Mouse (Mus musculus) ZHBTc4 (cell line): ENCODE measurements around the gene Sox5.
A peak's percentile ranks its signal among the peaks of the same experiment; 100 is the strongest.
"Not testable (repeated sequence)": the region's sequence is repeated elsewhere in the genome, so short reads cannot be mapped to it uniquely, and the experiment has no call there.

Experiments
- DNase-seq: peaks from one replicate; pipeline ENCODE4 v3.0.0-alpha.2; 2011; ENCODE audit warnings: low read depth, low spot score

The Sox5 gene

DNA sequence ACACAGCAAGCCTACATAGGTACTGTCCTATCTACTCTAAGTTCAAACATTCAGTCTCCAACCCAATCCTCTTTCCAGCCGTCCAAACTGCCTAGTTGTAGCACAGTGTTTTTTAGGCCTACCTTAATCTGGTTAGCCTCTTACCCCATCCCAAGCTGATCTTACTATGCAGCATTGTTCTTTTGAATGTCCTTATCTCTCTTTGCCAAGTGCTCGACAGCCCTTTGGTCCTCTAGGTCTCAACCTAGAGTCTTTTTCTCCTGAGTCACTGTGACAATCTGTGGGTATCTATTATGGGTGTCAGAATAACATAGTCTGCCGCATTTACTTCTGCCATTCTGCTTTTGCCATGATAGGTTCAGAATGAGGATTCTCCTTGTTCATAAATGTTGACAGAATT lies 598.7 kb downstream of the Sox5 start:
- DNase-seq = no peak

DNA sequence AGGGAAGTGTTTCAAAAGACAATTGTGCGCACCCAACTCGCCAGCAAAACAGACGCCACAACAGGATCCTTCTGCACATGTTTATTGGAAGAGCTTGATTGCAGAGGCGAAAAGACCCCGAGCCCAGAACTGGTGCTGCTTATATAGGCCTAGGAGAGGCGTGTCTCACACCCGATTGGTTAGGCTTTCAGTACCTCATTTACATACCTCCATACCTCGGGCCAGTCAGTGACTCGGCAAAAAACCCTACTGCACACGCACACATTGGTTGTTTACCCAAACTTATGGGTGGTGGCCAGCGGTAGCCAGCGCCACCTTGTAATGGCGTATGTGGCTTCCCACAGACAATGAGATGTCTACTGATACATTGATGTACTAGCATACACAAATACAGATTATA lies 599.3 kb downstream of the Sox5 start:
- not testable (repeated sequence) for DNase-seq

DNA sequence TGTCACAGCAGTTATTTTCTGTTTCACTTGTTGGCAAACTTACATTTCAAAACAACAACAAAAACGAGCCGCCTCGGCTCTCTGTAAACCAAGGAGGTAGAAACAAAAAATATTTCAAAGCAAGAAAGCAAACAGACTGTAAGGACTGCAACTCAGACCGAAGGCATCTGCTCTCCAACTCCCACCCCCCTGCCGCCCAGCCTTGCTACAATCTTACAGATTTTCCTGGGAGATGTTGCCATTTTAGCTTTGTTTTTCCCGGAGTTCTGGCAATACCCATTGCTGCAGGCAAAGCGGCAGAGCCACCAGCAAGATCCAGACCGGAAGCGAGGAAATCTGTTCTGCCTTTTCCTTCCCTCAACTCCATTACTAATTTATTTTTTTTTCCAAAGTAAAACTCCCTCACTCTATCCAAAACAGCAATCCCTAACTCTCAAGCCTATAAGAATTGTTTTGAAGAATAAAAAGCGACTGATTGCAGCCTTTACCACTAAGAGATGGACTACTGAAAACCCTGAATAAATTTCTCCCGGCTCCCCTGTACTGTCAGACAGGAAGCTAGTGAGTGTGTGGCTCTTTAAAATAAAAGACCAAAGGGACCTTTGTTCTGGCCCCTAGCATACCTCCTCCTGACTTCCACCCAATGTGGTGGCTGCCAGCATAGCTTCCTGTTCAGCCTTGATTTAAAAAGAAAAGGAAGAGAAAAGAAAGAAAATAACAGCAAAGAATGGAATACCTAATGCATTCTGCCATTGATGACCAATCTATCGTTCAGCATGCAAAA lies 600.5 kb downstream of the Sox5 start:
- DNase-seq = no peak

- DNase-seq = no peak
Measured at GRCm38 (mm10) chr6:144179111-144179510, 602.7 kb downstream of the Sox5 start.

DNA sequence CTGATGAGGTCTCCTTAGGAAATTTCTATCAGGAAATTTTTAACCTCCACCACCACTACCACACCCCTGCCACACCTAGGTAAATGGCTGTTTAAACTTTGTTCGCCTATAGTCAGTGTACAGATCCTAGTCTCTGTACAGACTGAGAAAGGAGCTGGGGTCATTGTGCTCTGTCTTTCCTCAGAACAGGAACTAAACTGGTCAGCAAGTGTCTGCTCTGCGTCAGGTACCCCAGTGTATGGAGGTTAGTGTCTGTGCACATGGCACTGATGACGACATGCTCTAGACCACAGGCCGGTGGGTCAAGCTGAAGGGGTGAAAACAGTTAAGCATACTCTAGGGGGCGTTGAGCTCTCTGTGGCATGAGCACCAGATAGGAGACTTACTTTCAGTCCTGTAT lies 605.1 kb downstream of the Sox5 start:
- DNase-seq = no peak

- no peak for DNase-seq
Measured at GRCm38 (mm10) chr6:144175590-144175989, 606.2 kb downstream of the Sox5 start.

DNA sequence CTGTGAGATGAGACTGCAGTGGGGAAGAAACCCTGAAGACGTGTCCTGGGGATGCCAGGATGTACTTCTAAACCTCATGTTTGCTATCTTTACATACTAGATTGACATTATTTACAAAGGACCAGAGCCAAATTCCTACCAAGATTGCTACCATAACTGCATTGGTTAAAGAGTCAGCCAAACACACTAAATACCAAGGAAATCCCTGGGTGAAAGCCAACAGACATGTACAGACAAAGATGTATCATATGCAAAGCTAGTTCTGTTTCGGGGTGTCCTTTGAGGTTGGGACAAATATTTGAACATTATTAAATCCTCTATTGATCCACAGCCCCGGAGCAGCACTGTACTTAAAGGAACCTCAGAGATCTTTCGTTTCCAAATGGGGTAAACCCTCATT lies 611.2 kb downstream of the Sox5 start:
- no peak for DNase-seq

GRCm38 (mm10) chr6:144169791-144170190 lies 612.0 kb downstream of the Sox5 start:
- DNase-seq = no peak

DNA sequence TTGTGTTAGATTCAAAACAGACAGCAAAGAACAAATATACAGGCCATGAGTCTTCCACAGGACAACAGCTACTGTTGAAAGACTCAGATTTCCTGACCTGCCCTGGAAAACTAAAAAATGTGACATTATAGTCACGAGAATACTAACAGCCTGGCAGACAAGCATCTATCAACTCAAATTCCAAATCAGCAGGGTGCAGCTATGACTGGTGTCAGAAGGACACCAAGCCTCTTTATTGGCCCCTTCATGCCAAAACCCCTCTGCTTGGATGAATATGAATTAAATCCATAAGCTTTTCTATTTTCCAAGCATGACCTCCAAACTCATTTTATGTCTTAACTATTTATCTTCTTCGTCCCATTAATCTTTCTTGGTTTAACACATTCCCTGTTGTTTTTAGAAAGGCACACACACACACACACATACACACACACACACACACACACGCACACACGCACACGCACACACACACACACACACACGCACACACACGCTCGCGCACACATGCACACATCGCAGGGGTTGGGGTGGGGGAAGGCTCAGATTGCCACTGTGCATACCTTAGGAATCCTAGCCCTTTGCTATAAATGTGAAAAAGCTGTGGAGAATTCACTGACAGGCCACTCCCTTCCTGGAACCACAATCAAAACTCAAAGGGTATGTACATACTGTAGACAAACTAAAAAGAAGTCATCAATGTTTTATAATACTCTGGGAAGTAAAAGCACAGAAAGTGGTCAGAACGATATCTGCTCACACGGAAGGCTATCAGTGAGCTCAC lies 612.9 kb downstream of the Sox5 start:
- DNase-seq = no peak

DNA sequence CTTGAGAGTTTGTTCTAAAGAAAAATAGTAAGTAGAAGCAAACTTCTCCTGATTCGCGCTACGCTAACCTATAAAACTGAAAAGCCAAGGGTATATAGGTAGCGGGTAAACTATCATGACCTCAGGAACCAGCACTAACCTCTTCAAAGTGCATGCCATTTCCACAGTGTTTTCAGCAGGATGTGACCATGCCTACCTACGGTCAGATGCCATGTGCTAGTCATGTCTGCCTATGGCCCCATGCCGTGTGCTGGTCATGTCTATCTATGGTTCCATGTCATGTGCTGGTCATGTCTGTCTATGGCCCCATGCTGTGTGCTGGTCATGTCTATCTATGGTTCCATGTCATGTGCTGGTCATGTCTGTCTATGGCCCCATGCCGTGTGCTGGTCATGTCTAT lies 614.7 kb downstream of the Sox5 start:
- no peak for DNase-seq

DNA sequence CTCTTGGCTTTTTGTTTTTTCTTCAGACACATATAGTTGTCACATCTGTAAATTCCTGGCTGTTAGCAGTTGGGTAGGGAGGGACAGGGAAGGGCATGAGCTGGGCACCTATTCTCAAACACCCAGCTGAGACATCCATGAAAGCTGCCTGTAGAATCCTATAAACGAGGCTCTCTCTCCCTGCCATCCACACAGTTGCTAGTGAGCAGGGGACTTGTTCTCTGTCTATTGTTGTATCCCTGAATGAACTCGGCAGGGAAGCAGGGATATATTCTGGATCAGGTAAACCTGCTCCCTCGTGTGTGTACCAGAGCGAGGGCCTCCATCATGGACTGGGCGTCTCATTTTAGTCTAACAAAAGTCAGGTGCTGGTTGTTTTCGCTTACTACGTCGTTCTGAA lies 615.1 kb downstream of the Sox5 start:
- no peak for DNase-seq

DNA sequence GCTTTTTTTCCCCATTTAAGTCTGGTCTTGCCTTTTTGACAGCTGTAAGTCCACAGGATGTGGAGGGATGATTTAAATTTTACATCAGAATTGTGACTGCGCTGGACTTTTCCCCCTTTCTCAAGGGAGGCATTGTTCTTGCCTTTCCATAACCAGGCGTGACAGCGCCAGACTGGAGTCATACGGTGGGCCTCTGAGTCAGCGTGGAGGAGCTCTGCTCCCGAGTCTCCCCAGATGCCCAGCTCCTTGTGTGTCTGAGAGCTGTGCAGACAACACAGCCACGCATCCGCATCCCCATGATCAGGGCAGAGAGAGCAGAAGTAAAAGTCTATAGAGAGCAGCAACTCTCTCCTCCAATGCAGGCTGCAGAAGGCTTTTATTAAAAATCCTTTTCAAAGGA lies 615.7 kb downstream of the Sox5 start:
- DNase-seq = no peak

- DNase-seq = no peak
Measured at GRCm38 (mm10) chr6:144163501-144163900, 618.3 kb downstream of the Sox5 start.

- DNase-seq = no peak
Measured at GRCm38 (mm10) chr6:144158637-144159036, 623.1 kb downstream of the Sox5 start.

DNA sequence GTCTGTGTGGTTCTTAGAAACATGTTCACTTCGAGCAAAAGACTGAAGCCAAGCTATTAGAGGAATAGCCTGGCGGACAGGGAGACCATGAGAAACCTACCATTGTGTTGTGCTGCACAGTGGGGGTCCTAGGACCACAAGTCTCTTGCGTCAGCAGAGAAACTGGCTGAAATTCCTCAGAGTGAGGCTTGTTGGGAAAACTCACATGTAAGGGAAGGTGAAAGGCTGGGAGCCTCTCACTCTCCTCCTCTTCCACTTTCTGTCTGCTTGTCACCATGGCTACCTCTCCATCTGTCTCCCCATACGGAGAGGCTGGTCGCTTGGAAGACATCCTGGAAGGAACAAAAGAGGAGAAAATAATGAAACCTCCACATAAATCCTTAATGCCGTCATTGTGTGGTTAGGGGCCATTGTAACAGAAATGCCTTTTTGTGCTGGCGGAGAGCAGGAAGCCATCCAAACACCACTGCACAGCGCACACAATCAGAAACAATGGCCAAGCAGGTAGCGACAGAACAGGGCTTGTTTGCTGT lies 626.8 kb downstream of the Sox5 start:
- no peak for DNase-seq

- no peak for DNase-seq
Measured at GRCm38 (mm10) chr6:144151957-144152356, 629.8 kb downstream of the Sox5 start.

GRCm38 (mm10) chr6:144151075-144151474 lies 630.7 kb downstream of the Sox5 start:
- no peak for DNase-seq

DNA sequence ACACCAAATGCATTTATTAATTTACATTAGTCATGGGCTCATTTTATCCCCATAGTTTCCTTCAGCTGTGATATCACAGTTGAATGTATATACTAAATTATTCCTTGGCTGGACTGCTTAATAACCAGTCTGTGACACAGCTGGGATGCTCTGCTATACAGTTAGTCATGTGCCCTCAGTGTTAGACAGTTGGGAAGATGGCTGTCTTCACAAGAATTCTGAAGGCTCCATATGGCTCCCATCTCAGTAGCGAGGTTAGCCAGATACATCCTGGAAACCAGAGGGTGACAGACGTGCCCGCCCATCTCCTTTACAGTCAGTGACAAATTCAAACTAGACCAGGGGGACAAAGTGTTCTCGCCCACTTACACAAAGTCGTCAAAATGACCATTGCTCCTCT lies 644.4 kb downstream of the Sox5 start:
- no peak for DNase-seq

- no peak for DNase-seq
Measured at GRCm38 (mm10) chr6:144136894-144137293, 644.9 kb downstream of the Sox5 start.

DNA sequence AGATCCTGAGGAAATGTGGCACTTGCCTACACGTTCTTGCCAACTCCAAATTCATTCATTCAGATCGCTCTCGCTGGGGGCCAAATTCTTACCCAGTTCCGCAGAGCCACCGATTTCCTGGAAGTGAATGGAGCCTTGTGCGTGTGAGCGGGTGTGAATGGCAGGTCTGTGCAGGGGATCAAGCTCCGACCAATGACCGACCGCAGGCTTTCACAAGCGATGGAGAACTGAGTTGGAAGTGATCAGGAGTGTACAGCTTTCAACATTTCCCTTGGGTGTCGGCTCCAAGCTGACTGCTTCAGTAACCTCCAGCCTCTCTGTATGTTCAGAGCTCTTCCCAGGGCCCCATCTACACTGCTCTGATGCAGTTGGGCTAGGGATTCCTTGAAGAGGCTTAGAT lies 651.9 kb downstream of the Sox5 start:
- peak; percentile 9 for DNase-seq

DNA sequence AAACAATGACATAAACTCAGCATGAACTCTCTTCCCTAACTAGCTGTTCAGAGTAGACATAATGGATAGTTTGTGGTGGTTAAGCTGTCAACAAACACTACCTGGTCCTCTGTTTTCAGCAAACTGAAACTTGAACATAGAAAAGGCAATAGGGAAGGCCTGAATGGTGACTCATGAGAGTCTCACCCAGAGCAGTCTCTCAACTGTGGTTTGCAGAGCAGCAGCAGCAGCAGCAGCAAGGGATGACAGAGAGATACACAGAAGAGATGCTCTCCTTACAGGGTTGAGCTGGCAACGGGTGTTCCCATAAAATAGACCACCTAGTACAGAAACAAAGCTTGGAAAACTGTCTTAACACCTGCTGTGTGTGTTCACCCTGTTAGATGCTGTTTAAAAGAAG lies 661.8 kb downstream of the Sox5 start:
- no peak for DNase-seq

DNA sequence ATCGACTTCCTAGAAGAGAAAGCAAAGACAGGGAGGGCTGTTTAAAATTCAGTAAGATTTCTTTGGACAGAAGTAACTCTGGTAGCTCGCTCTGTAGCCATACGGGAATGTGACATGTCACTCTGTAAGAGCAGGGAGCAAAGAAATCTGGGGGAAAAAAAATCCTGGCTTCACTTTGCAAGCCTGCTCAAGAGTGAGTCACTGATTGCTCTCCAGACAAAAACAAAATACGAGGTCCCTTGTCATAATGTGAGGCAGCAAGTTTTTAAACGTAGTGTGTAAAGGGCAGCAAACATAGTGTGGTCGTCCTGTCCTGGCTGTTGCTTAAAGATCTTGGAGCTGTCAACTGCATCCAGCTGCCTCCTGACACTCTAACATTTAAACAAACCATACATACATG lies 665.1 kb downstream of the Sox5 start:
- no peak for DNase-seq

DNA sequence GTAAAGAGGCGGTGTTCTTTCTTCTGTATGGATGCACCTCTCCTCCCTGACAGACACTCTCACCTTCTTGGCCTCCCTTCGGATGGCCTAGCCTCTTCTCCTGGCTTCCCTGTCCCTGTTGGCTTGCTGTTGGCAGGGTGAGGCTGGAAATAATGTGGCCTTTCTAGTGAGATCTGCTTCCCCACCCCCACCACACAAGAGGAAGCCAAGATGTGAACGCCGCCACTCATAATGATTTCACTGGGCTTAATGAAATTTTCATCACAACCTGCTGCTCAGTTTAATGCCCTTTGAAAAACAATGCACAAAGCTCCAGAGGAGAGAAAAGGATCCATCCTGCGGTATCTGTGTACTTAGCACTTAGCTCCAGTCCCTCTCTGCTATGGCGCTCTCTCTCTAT lies 670.2 kb downstream of the Sox5 start:
- DNase-seq = no peak
